Mouse (Mus musculus): ENCODE results near the gene Grid2.
A peak's percentile ranks its signal among the peaks of the same experiment; 100 is the strongest.

The Grid2 gene

GRCm38 (mm10) chr6:63659423-63659822, 403.7 kb downstream of the Grid2 start:
- no peak for DNase-seq

GRCm38 (mm10) chr6:63685689-63686088, 430.0 kb downstream of the Grid2 start:
- DNase-seq = no peak

- no peak for DNase-seq
Observed at GRCm38 (mm10) chr6:63701684-63702083, 446.0 kb downstream of the Grid2 start.

GRCm38 (mm10) chr6:63733740-63734139, 478.1 kb downstream of the Grid2 start:
- no peak for DNase-seq

GRCm38 (mm10) chr6:63762535-63762934, 506.9 kb downstream of the Grid2 start:
- no peak for DNase-seq

GRCm38 (mm10) chr6:63794679-63795078, 539.0 kb downstream of the Grid2 start:
- no peak for DNase-seq

- DNase-seq = no peak
Observed at GRCm38 (mm10) chr6:63820236-63820635, 564.6 kb downstream of the Grid2 start.

GRCm38 (mm10) chr6:63862628-63863027, 607.0 kb downstream of the Grid2 start:
- no peak for DNase-seq

GRCm38 (mm10) chr6:63877088-63877764, 621.5 kb downstream of the Grid2 start:
- no peak for DNase-seq

- DNase-seq = no peak
Observed at GRCm38 (mm10) chr6:63877765-63878345, 622.2 kb downstream of the Grid2 start.

GRCm38 (mm10) chr6:63894714-63895113, 639.0 kb downstream of the Grid2 start:
- no peak for DNase-seq

GRCm38 (mm10) chr6:63898171-63898570, 642.5 kb downstream of the Grid2 start:
- no peak for DNase-seq

GRCm38 (mm10) chr6:63917035-63917570, 661.4 kb downstream of the Grid2 start:
- no peak for DNase-seq

- DNase-seq = no peak
Observed at GRCm38 (mm10) chr6:63921951-63922350, 666.3 kb downstream of the Grid2 start.

GRCm38 (mm10) chr6:63931201-63931600, 675.5 kb downstream of the Grid2 start:
- DNase-seq = no peak

- DNase-seq = peak; percentile 2
Observed at GRCm38 (mm10) chr6:63946721-63947120, 691.0 kb downstream of the Grid2 start.

GRCm38 (mm10) chr6:63963789-63964188, 708.1 kb downstream of the Grid2 start:
- no peak for DNase-seq

- DNase-seq = no peak
Observed at GRCm38 (mm10) chr6:63964269-63964668, 708.6 kb downstream of the Grid2 start.

- DNase-seq = peak; percentile 1
Observed at GRCm38 (mm10) chr6:63964735-63965134, 709.1 kb downstream of the Grid2 start.

GRCm38 (mm10) chr6:64046084-64046483, 790.4 kb downstream of the Grid2 start:
- DNase-seq = no peak

GRCm38 (mm10) chr6:64046732-64047131, 791.1 kb downstream of the Grid2 start:
- DNase-seq = no peak

- DNase-seq = no peak
Observed at GRCm38 (mm10) chr6:64047950-64048349, 792.3 kb downstream of the Grid2 start.

GRCm38 (mm10) chr6:64063858-64064257, 808.2 kb downstream of the Grid2 start:
- no peak for DNase-seq

GRCm38 (mm10) chr6:64064704-64065103, 809.0 kb downstream of the Grid2 start:
- no peak for DNase-seq

GRCm38 (mm10) chr6:64073406-64073805, 817.7 kb downstream of the Grid2 start:
- no peak for DNase-seq
